Mouse (Mus musculus): ENCODE measurements around the gene Gpx3.

DNA sequence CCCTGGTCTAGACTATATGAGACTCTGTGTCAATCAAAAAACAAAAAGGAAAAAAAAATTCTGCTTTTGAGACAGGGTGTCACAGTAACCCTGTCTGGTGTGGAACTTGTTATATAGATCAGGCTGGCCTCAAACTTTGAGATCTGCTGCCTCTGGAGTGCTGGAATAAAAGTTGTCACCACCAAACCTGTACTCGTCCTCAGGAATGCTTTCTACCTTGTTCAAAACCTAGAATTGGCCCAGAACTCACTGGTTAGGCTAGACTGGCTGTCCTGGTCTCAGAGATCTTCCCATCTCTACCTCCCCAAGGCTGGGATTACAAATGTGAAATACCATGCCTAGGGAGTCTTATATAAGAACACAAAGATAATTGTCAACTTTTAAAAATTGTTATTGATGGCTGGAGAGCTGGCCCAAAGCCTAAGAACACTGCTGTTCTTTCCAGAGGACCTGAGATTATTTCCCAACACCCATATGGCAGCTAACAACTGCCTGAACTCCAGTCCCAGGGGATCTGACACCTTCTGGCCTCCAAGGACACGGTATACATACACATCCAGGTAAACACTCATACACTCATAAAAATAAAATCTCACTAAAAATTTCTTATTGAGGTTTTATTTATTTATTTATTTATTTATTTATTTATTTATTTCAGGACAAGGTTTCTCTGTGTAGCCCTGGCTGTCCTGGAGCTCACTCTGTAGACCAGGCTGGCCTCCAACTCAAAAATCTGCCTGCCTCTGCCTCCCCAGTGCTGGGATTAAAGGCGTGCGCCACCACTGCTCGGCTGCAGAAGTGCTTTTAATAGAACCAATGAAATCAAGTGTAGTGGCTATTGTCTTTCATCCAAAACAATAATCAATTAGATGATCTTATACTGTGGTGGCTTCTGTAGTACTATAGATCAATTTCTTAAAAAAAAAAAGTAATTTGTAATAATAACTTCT, 40.5 kb upstream of the Gpx3 start:
- no peak for TF ChIP-seq POLR2A (IDR thresholded peaks at IDR 0.05; ENCODE audit: control insufficient read depth, extremely low read depth, insufficient read depth, low read length, poor library complexity)
- no peak for TF ChIP-seq CTCF (IDR thresholded peaks at IDR 0.05; ENCODE audit: borderline replicate concordance, control insufficient read depth, extremely low read depth, insufficient read depth, low read length, poor library complexity)

Data from thymus, adult 2 months (tissue).